Mouse (Mus musculus) myocyte (in vitro differentiated cells): Measurements from ENCODE around the gene P4htm.

ENCODE experiments used
- MYOG ChIP-seq, 3 experiments: IDR thresholded peaks; one replicate each; pipeline ENCODE4 v1.6.1; 2011; ENCODE audit warnings: control low read depth in 2 of 3, low read depth in 2 of 3, mild to moderate bottlenecking in 2 of 3; ENCODE audit not compliant: insufficient read length in 2 of 3, control insufficient read depth in 1 of 3, insufficient read depth in 1 of 3
- POLR2A ChIP-seq: IDR thresholded peaks from one replicate; pipeline ENCODE4 v1.6.1; 2011; ENCODE audit warnings: low read depth, mild to moderate bottlenecking, control low read depth, moderate library complexity; ENCODE audit not compliant: insufficient read length
- TCF12 ChIP-seq: IDR thresholded peaks from one replicate; pipeline ENCODE4 v1.6.1; 2011; ENCODE audit warnings: mild to moderate bottlenecking, control low read depth; ENCODE audit not compliant: poor library complexity, insufficient read depth, severe bottlenecking
- USF1 ChIP-seq: IDR thresholded peaks from one replicate; pipeline ENCODE4 v1.6.1; 2011; ENCODE audit warnings: low read depth, mild to moderate bottlenecking, control low read depth, moderate library complexity

- TF ChIP-seq POLR2A (no peak), USF1 (no peak), MYOG (IDR thresholded peaks at IDR 0.05; ENCODE audit: control insufficient read depth in 1 of 3, insufficient read depth in 1 of 3, insufficient read length in 2 of 3, low read depth in 2 of 3) (no peak), TCF12 (no peak)
These were observed 33.2 kb upstream of the P4htm start for GRCm38 (mm10) chr9:108630683-108631082.
